Mouse (Mus musculus) stomach, postnatal 0 days (tissue): ENCODE results near the gene Pcdh7.

Experiments
- CTCF ChIP-seq: IDR thresholded peaks from 2 replicates; pipeline ENCODE4 v1.5.1; 2016; ENCODE audit warnings: antibody characterized with exemption, low read depth, mild to moderate bottlenecking, moderate library complexity
- EP300 ChIP-seq: optimal IDR thresholded peaks from 2 replicates; pipeline ENCODE3; 2016; ENCODE audit warnings: antibody characterized with exemption

- TF ChIP-seq CTCF: no peak
- no peak for TF ChIP-seq EP300
These were observed 123.8 kb downstream of the Pcdh7 start for GRCm38 (mm10) chr5:57841357-57842119.
